Mouse (Mus musculus) embryonic fibroblast, embryonic 13.5 days (primary cell): Measurements from ENCODE around the gene Gas2.

Experiments
- CTCF ChIP-seq: IDR thresholded peaks from 2 replicates; pipeline ENCODE4 v1.5.1; 2011; ENCODE audit warnings: mild to moderate bottlenecking, control low read depth, low read length, moderate library complexity, borderline replicate concordance; ENCODE audit not compliant: insufficient read depth
- POLR2A ChIP-seq: IDR thresholded peaks from 2 replicates; pipeline ENCODE4 v1.6.1; 2011; ENCODE audit warnings: low read depth, mild to moderate bottlenecking, control low read depth, low read length, moderate library complexity

DNA sequence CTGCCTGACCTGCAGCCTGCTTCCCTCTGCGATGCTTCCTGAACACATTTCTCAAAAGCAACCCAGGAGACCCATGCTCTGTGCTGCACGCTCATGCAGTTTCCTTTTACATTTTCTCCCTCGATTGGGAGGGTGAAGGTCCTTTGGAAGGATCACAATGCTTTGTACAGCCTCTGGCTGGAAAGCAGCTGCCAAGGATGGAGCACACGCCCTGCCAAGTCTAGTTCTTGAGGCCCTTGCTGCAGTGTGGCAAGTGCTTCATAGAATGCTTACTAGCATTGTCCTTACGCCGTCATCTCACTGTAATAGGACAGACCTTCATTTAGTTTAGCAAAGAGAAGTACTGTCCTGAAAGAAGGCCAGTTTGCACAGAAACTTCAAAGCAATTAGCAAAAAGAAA lies 37.3 kb downstream of the Gas2 start:
- TF ChIP-seq CTCF (no peak), POLR2A (no peak)
